Mouse (Mus musculus): Measurements from ENCODE around the gene Zmiz2. TPM values are rescaled to one million over a fixed set of nuclear protein-coding genes. Genes with fewer than 3 reads are reported as not detected.

Gene Zmiz2
- polyA plus RNA-seq, 1 experiment: 51.5 TPM

DNA sequence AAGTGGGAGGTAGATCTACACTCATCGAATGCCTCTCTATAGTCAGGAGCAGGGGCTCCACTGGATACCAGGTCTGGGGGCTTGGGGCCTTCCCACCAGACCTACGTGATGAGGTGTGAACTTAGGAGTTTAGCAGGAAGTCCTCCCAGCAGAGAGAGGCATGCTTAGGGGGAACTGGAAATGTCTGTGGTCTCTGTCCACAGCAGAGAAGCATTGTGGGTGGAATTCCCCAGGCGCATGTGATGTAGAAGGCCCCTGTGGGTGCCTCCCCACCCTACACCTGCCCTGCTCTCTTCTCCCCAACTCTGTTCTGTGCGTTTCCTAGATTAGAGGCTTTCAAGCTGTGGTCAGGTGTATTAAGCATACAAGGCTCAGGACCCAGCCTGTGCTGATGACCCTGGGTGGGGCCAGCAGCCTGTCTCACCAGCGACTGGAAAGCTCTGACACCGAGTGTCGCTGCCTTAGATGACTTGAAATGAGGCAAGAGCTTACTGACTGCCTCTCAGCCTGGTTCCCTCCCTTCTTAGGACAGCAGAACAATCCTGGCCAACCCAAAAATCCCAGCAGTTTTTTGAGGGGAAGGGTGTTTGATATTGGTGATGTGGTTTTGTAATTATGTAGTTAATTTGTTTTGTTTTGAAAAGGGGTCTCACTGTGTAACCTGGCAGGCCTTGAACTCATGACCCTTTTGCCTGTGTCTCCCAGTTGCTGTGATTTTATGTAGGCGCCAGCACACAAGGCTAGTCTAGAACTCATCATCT lies 2.8 kb downstream of the Zmiz2 start:
- H3K27ac ChIP-seq (ENCODE audit: insufficient read depth, low read length): no peak overlapping the region
- no peak overlapping the region for H3K9ac ChIP-seq (ENCODE audit: low read depth, poor library complexity, severe bottlenecking)
- no peaks in the 10 kb centered on the region for H3K27me3 ChIP-seq (ENCODE audit: control insufficient read depth, insufficient read depth, low read length, poor library complexity, severe bottlenecking)
- no peak for TF ChIP-seq CTCF (IDR thresholded peaks at IDR 0.05; ENCODE audit: low read depth, low read length)
- TF ChIP-seq POLR2A (IDR thresholded peaks at IDR 0.05; ENCODE audit: insufficient read depth, low read length): no peak
- no peak for TF ChIP-seq EP300 (IDR thresholded peaks at IDR 0.05; ENCODE audit: insufficient read depth, low read depth, low read length)
- no peak overlapping the region for H3K4me3 ChIP-seq (ENCODE audit: low read depth, low read length)
- no peaks in the 10 kb centered on the region for H3K4me1 ChIP-seq (ENCODE audit: control insufficient read depth, insufficient read depth, low read length)
- peaks cover 12% of the 10 kb centered on the region for H3K36me3 ChIP-seq (ENCODE audit: control insufficient read depth, insufficient read depth, low read length, poor library complexity, severe bottlenecking)
- H3K9me3 ChIP-seq (replicated peaks; ENCODE audit: control insufficient read depth, insufficient read depth, low read length, poor library complexity, severe bottlenecking): no peaks in the 10 kb centered on the region

GRCm38 (mm10) chr11:6392857-6393256 lies 4.0 kb downstream of the Zmiz2 start:
- Histone ChIP-seq H3K36me3 (ENCODE audit: control insufficient read depth, insufficient read depth, low read length, poor library complexity, severe bottlenecking) (peaks cover 18% of the 10 kb centered on the region), H3K4me1 (ENCODE audit: control insufficient read depth, insufficient read depth, low read length) (no peaks in the 10 kb centered on the region), H3K27ac (ENCODE audit: insufficient read depth, low read length) (no peak overlapping the region), H3K9me3 (replicated peaks; ENCODE audit: control insufficient read depth, insufficient read depth, low read length, poor library complexity, severe bottlenecking) (no peaks in the 10 kb centered on the region), H3K27me3 (ENCODE audit: control insufficient read depth, insufficient read depth, low read length, poor library complexity, severe bottlenecking) (no peaks in the 10 kb centered on the region), H3K9ac (ENCODE audit: low read depth, poor library complexity, severe bottlenecking) (no peak overlapping the region), H3K4me3 (ENCODE audit: low read depth, low read length) (no peak overlapping the region)
- TF ChIP-seq POLR2A (IDR thresholded peaks at IDR 0.05; ENCODE audit: insufficient read depth, low read length) (no peak), CTCF (IDR thresholded peaks at IDR 0.05; ENCODE audit: low read depth, low read length) (no peak), EP300 (IDR thresholded peaks at IDR 0.05; ENCODE audit: insufficient read depth, low read depth, low read length) (no peak)

DNA sequence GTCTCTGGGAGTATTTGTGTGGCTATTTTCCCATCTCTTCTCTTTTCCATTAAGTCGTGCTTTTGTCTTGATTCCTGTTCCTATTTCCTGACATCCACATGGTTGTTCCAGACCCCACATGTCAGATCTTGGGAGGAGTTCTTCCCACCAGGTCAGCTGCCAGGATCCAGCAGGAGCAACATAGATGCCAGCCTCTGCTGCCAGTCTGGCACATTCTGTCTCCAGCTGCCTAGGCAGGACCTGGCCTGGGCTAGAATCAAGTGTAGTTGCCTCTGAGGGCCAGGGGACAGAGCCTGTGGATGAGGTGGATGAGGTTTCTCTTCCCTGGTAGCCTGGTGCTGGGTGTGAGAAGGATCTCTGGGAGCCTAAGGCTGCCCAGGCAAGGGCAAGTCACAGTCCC lies 5.0 kb downstream of the Zmiz2 start:
- no peaks in the 10 kb centered on the region for H3K9me3 ChIP-seq (replicated peaks; ENCODE audit: control insufficient read depth, insufficient read depth, low read length, poor library complexity, severe bottlenecking)
- H3K27ac ChIP-seq (ENCODE audit: insufficient read depth, low read length): no peak overlapping the region
- no peaks in the 10 kb centered on the region for H3K4me1 ChIP-seq (ENCODE audit: control insufficient read depth, insufficient read depth, low read length)
- H3K4me3 ChIP-seq (ENCODE audit: low read depth, low read length): no peak overlapping the region
- peaks cover 24% of the 10 kb centered on the region for H3K36me3 ChIP-seq (ENCODE audit: control insufficient read depth, insufficient read depth, low read length, poor library complexity, severe bottlenecking)
- no peak for TF ChIP-seq POLR2A (IDR thresholded peaks at IDR 0.05; ENCODE audit: insufficient read depth, low read length)
- no peak for TF ChIP-seq CTCF (IDR thresholded peaks at IDR 0.05; ENCODE audit: low read depth, low read length)
- TF ChIP-seq EP300 (IDR thresholded peaks at IDR 0.05; ENCODE audit: insufficient read depth, low read depth, low read length): no peak
- no peak overlapping the region for H3K9ac ChIP-seq (ENCODE audit: low read depth, poor library complexity, severe bottlenecking)
- H3K27me3 ChIP-seq (ENCODE audit: control insufficient read depth, insufficient read depth, low read length, poor library complexity, severe bottlenecking): no peaks in the 10 kb centered on the region

GRCm38 (mm10) chr11:6395565-6395964 lies 6.7 kb downstream of the Zmiz2 start:
- no peak for TF ChIP-seq CTCF (IDR thresholded peaks at IDR 0.05; ENCODE audit: low read depth, low read length)
- no peak for TF ChIP-seq EP300 (IDR thresholded peaks at IDR 0.05; ENCODE audit: insufficient read depth, low read depth, low read length)
- no peak for TF ChIP-seq POLR2A (IDR thresholded peaks at IDR 0.05; ENCODE audit: insufficient read depth, low read length)
- no peak overlapping the region for H3K9ac ChIP-seq (ENCODE audit: low read depth, poor library complexity, severe bottlenecking)
- peaks cover 30% of the 10 kb centered on the region for H3K36me3 ChIP-seq (ENCODE audit: control insufficient read depth, insufficient read depth, low read length, poor library complexity, severe bottlenecking)
- H3K27me3 ChIP-seq (ENCODE audit: control insufficient read depth, insufficient read depth, low read length, poor library complexity, severe bottlenecking): no peaks in the 10 kb centered on the region
- no peaks in the 10 kb centered on the region for H3K9me3 ChIP-seq (replicated peaks; ENCODE audit: control insufficient read depth, insufficient read depth, low read length, poor library complexity, severe bottlenecking)
- no peak overlapping the region for H3K4me3 ChIP-seq (ENCODE audit: low read depth, low read length)
- H3K27ac ChIP-seq (ENCODE audit: insufficient read depth, low read length): no peak overlapping the region
- no peaks in the 10 kb centered on the region for H3K4me1 ChIP-seq (ENCODE audit: control insufficient read depth, insufficient read depth, low read length)

GRCm38 (mm10) chr11:6398141-6398540 lies 9.3 kb downstream of the Zmiz2 start:
- H3K27ac ChIP-seq (ENCODE audit: insufficient read depth, low read length): no peak overlapping the region
- no peak overlapping the region for H3K9ac ChIP-seq (ENCODE audit: low read depth, poor library complexity, severe bottlenecking)
- no peaks in the 10 kb centered on the region for H3K4me1 ChIP-seq (ENCODE audit: control insufficient read depth, insufficient read depth, low read length)
- H3K9me3 ChIP-seq (replicated peaks; ENCODE audit: control insufficient read depth, insufficient read depth, low read length, poor library complexity, severe bottlenecking): no peaks in the 10 kb centered on the region
- peaks cover 48% of the 10 kb centered on the region for H3K36me3 ChIP-seq (ENCODE audit: control insufficient read depth, insufficient read depth, low read length, poor library complexity, severe bottlenecking)
- no peak overlapping the region for H3K4me3 ChIP-seq (ENCODE audit: low read depth, low read length)
- TF ChIP-seq EP300 (IDR thresholded peaks at IDR 0.05; ENCODE audit: insufficient read depth, low read depth, low read length): no peak
- TF ChIP-seq CTCF (IDR thresholded peaks at IDR 0.05; ENCODE audit: low read depth, low read length): no peak
- TF ChIP-seq POLR2A (IDR thresholded peaks at IDR 0.05; ENCODE audit: insufficient read depth, low read length): no peak
- no peaks in the 10 kb centered on the region for H3K27me3 ChIP-seq (ENCODE audit: control insufficient read depth, insufficient read depth, low read length, poor library complexity, severe bottlenecking)
